Mouse (Mus musculus) heart, postnatal 0 days (tissue): ENCODE data around the gene Dek. TPM values are rescaled to one million over a fixed set of nuclear protein-coding genes. Genes with fewer than 3 reads are reported as not detected.

Source experiments
- ATAC-seq: fragments of 200-750 bp; cut with Nextera tagmentation; 2 replicates; pipeline ENCODE4 v1.8.0; 2017; ENCODE audit warnings: low read depth, moderate number of reproducible peaks, moderate library complexity; ENCODE audit not compliant: insufficient read depth
- DNase-seq: peaks from one replicate; pipeline ENCODE4 v3.0.0-alpha.2; 2016; ENCODE audit warnings: low spot score
- H3K27ac ChIP-seq: fragments of 300-500 bp; sonication (generic); 2 replicates; pipeline ENCODE4 v1.5.1; 2014; ENCODE audit warnings: low read depth, mild to moderate bottlenecking
- H3K27me3 ChIP-seq: fragments of 300-500 bp; sonication (generic); 2 replicates; pipeline ENCODE4 v1.6.1; 2014; ENCODE audit warnings: low read length, mixed read lengths; ENCODE audit not compliant: control insufficient read depth, insufficient read depth
- H3K36me3 ChIP-seq: fragments of 300-500 bp; sonication (generic); replicated peaks from 2 replicates; pipeline ENCODE4 v1.6.1; 2014; ENCODE audit warnings: low read length, mixed read lengths; ENCODE audit not compliant: control insufficient read depth, insufficient read depth
- H3K4me1 ChIP-seq: fragments of 300-500 bp; sonication (generic); 2 replicates; pipeline ENCODE4 v1.6.1; 2014; ENCODE audit warnings: antibody characterized with exemption; ENCODE audit not compliant: control insufficient read depth, insufficient read depth
- H3K4me2 ChIP-seq: fragments of 300-500 bp; sonication (generic); 2 replicates; pipeline ENCODE4 v1.6.1; 2014; ENCODE audit warnings: low read depth, mild to moderate bottlenecking, low read length, moderate library complexity
- H3K4me3 ChIP-seq: fragments of 300-500 bp; sonication (generic); 2 replicates; pipeline ENCODE4 v1.5.1; 2014; ENCODE audit warnings: low read depth, low read length
- H3K9ac ChIP-seq: fragments of 300-500 bp; sonication (generic); replicated peaks from 2 replicates; pipeline ENCODE4 v1.6.1; 2014; ENCODE audit warnings: low read depth, low read length, mixed read lengths
- H3K9me3 ChIP-seq: fragments of 300-500 bp; sonication (generic); replicated peaks from 2 replicates; pipeline ENCODE4 v1.6.1; 2016; ENCODE audit warnings: low read length; ENCODE audit not compliant: control insufficient read depth
- CTCF ChIP-seq: IDR thresholded peaks from 2 replicates; pipeline ENCODE4 v1.5.1; 2016; ENCODE audit warnings: antibody characterized with exemption, control low read depth, low read depth
- EP300 ChIP-seq: IDR thresholded peaks from 2 replicates; pipeline ENCODE4 v1.6.1; 2016; ENCODE audit warnings: antibody characterized with exemption, low read depth
- WGBS: fragments of 180-500 bp; shearing (Covaris S2); extraction: QIAGEN DNeasy Blood & Tissue Kit; methylation state at CpG from one replicate; pipeline ENCODE4 v1.1.7; 2014; 5-methylcytosine and 5-hydroxymethylcytosine counted together
- polyA plus RNA-seq: library from polyadenylated mRNA; unstranded; fragments of >200 nt; fragmentation: Nextera tagmentation; extraction: Ambion mirVana; gene quantifications from 2 replicates; pipeline ENCODE4 v1.2.1, GENCODE M21; 2015
- total RNA-seq: library from RNA; depleted of rRNA; stranded (reverse); fragments of >200 nt; gene quantifications from 2 replicates; pipeline ENCODE4 v1.2.3, GENCODE M21; 2014; ENCODE audit warnings: low replicate concordance

Gene Dek
- total and polyA plus RNA-seq, 2 experiments from 2014 or later: 59.2 to 87.4 TPM

DNA sequence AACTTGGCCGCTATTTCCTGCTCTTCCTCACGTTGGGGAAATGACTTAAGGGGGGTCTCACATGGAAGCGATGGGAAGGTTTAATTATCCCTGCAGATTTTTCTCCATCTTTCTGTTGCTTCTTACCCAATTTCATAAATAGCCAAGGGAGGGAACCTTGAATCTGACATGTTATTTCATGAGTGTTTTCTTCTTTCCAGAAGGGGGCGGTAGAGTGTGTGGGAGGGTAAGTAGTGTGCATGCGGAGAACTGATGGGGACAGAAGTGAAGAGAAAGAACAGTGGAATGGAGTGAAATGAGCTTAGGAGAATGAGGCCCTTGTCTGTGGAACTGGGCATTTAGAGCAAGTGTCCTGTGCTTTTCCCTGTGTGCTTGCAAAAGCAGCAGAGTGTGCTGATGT is 27.2 kb downstream of the Dek start:
- Histone ChIP-seq H3K4me1 (no peaks in the 10 kb centered on the region), H3K9me3 (no peaks in the 10 kb centered on the region), H3K27me3 (no peaks in the 10 kb centered on the region), H3K4me3 (no peak overlapping the region), H3K9ac (no peak overlapping the region), H3K4me2 (no peak overlapping the region), H3K27ac (no peak overlapping the region), H3K36me3 (peaks cover 40% of the 10 kb centered on the region)
- ATAC-seq (no peak), DNase-seq (no peak)
- 63% methylated on average over 5 of the region's 5 CpGs for WGBS
- TF ChIP-seq EP300 (no peak), CTCF (peak; percentile 25)

DNA sequence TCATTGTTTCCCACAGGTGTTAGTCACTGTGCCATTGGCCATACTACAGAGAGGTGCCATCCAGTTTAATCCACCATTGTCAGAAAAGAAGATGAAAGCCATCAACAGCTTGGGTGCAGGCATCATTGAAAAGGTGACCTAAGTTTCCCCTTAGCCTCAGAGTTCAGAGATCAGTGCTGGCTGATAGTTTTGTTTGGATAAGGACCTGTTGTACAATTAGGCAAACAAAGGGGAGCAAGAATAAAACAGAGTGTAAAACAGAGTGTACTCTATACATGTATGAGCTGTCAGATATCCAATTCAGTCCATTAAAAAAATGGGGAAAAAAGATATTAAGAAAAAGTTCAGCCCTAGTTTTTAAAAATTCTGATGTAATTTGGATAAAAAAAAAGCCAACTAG is 28.6 kb downstream of the Dek start:
- Histone ChIP-seq H3K4me2 (no peak overlapping the region), H3K9ac (no peak overlapping the region), H3K36me3 (peaks cover 46% of the 10 kb centered on the region), H3K9me3 (no peaks in the 10 kb centered on the region), H3K4me3 (no peak overlapping the region), H3K27ac (no peak overlapping the region), H3K27me3 (no peaks in the 10 kb centered on the region), H3K4me1 (no peaks in the 10 kb centered on the region)
- ATAC-seq: no peak
- no peak for DNase-seq
- no peak for TF ChIP-seq EP300
- no peak for TF ChIP-seq CTCF

DNA sequence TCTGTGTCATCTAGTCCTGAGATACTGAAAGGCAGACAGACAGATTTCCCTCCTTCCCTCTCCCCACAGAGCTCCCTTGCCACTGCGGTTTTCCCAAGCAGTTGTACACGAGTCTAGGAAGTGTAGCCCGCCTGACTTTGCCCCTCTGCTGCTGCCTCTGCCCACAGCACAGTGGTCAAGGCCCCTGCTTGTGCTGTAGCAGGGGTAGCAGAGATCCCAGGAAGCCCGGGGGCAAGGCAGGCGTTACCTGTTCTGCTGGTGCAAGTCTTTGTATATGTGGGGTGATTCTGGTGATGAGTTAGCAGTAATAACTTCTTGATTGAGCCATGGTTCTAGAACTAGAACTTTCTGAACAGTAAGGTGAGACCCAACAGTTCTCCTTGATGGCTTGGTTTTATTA is 29.8 kb downstream of the Dek start:
- TF ChIP-seq CTCF: no peak
- no peak for TF ChIP-seq EP300
- Histone ChIP-seq H3K9me3 (no peaks in the 10 kb centered on the region), H3K4me2 (no peak overlapping the region), H3K4me3 (no peak overlapping the region), H3K9ac (no peak overlapping the region), H3K4me1 (no peaks in the 10 kb centered on the region), H3K27ac (no peak overlapping the region), H3K36me3 (peaks cover 45% of the 10 kb centered on the region), H3K27me3 (no peaks in the 10 kb centered on the region)
- WGBS: 88% methylated on average over 5 of the region's 5 CpGs
- no peak for DNase-seq
- no peak for ATAC-seq

DNA sequence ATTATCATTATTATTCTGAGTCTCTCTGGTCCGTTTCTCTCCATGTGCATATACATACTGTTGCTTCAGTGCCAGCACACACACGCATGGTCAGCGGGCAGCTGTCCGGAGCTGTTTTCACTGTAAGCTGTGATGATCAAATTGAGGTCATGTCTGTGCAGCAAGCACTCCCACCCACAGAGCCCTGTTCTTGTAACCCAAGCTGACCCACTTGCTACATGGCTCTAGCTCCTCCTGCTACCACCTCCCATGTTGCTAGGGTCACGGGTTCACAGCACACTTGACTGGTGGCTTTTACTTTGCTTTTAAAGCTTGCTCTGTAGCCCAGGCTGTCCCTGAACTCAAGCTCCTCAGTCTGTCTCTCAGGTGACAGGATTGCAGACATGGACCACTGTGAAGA is 33.5 kb downstream of the Dek start:
- H3K27ac ChIP-seq: no peak overlapping the region
- no peaks in the 10 kb centered on the region for H3K27me3 ChIP-seq
- H3K9ac ChIP-seq: no peak overlapping the region
- no peaks in the 10 kb centered on the region for H3K9me3 ChIP-seq
- no peaks in the 10 kb centered on the region for H3K4me1 ChIP-seq
- H3K36me3 ChIP-seq: peaks cover 36% of the 10 kb centered on the region
- no peak overlapping the region for H3K4me2 ChIP-seq
- 90% methylated on average over 5 of the region's 5 CpGs for WGBS
- no peak overlapping the region for H3K4me3 ChIP-seq
- no peak for TF ChIP-seq CTCF
- DNase-seq (no peak), ATAC-seq (no peak)

DNA sequence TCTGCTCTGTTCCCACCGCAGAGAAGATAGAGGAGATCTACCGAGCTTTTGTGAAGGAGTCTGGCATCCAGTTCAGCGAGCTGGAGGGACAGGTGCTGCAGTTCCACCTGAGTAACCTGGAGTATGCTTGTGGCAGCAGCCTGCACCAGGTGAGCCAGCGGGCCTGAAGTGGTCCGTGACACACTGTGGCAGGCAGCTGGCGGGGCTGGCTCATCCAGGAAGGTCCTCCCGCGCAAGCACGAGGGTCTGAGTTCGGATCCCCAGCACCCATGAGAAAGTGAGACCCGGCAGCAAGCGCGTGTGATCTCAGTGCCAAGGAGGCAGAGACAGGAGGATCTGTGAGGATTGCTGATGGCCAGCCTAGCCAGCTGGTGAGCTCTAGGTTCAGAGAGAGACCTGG is 34.1 kb downstream of the Dek start:
- no peaks in the 10 kb centered on the region for H3K27me3 ChIP-seq
- peaks cover 36% of the 10 kb centered on the region for H3K36me3 ChIP-seq
- DNase-seq (no peak), ATAC-seq (no peak)
- WGBS: 89% methylated on average over 13 of the region's 13 CpGs
- H3K4me1 ChIP-seq: no peaks in the 10 kb centered on the region
- no peak overlapping the region for H3K4me2 ChIP-seq
- H3K27ac ChIP-seq: no peak overlapping the region
- H3K9me3 ChIP-seq: no peaks in the 10 kb centered on the region
- H3K4me3 ChIP-seq: no peak overlapping the region
- TF ChIP-seq CTCF (no peak), EP300 (no peak)
- H3K9ac ChIP-seq: no peak overlapping the region

DNA sequence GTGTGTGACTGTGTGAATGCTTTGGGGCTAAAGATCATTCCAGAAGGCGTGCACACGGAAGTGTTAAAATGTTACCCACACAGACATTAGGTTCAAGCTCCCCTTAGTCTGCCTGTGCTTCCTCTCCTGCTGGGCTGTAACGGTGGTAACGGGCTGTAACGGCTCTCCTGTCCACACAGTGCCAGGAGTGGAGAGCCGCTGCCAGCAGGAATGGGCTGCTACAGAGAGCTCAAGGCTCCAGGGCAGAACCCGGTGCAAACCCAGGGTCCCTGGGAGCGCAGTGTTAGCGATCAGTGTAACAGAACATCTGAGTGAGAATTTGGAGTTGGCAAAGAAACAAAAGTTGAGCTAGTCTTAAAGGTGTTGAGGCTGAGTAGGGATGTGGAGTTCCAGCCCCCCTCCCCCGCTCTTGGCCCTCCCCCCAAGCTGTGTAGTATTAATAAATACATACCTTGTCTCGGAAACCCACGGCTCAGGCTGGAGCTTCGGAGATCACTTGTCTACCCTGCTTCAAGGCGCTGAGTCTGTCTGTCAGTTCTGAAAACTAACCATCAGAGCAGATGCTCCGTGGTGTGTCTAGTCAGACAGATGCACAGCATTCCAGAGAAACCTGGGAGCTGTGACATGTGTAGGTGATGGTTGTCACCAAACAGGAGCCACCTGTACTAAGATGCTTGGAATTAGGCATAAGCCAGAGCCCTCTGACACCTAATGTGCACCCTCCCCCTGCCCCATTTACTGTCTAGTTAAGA is 35.5 kb downstream of the Dek start:
- WGBS: 81% methylated on average over 15 of the region's 15 CpGs
- H3K4me3 ChIP-seq: no peak overlapping the region
- TF ChIP-seq EP300 (no peak), CTCF (no peak)
- H3K4me2 ChIP-seq: no peak overlapping the region
- H3K9ac ChIP-seq: no peak overlapping the region
- no peak for DNase-seq
- no peak overlapping the region for H3K27ac ChIP-seq
- peaks cover 36% of the 10 kb centered on the region for H3K36me3 ChIP-seq
- ATAC-seq: no peak
- no peaks in the 10 kb centered on the region for H3K4me1 ChIP-seq
- H3K9me3 ChIP-seq: no peaks in the 10 kb centered on the region
- no peaks in the 10 kb centered on the region for H3K27me3 ChIP-seq
